Mouse (Mus musculus): ENCODE data around the gene Cyp11a1. TPM values are rescaled to one million over a fixed set of nuclear protein-coding genes. Genes with fewer than 3 reads are reported as not detected.

Cyp11a1 gene
- total RNA-seq, 1 experiment from 2014 or later, result not detected

DNA sequence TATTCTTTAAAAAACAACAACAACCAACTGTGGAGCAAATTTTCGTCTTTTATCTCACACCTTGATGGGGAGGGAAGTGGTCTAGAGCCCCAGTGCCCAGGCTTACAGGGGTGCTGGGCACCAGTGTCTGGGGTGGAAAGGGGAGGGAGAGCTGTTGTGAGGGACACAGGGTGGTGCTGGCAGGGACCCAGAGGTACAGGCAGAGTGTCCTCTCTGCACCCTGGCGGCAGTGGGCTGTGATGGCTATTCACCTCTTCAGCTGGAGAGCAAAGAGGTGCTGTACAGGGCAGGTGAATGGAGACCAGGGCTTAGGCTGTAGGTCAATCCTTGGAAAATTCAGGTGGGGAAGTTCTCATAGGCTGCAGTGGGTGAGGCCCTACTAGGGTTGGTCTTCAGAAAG lies 6.5 kb upstream of the Cyp11a1 start:
- ATAC-seq (replicated peaks; ENCODE audit: low read depth, poor library complexity, severe bottlenecking), result no peak

DNA sequence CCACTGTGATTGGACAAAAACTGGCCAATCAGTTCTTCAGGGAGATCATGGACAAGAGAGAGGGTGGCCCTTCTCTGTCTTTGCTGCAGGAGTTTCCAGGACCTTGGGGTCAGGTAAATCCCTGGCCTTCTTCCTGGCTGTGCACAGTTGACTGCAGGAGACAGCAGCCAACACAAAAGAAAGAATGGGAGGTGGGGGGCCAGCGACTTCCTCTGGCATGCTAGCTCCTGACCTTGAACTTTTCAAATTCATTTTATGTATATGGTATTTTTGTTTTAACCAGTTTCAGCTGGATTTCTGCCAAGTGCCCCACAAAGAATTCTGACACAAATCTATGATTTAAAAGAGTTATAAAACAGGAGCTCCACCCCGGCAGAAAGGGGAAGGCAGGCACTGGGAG lies 2.9 kb upstream of the Cyp11a1 start:
- ATAC-seq (replicated peaks; ENCODE audit: low read depth, poor library complexity, severe bottlenecking), result no peak

DNA sequence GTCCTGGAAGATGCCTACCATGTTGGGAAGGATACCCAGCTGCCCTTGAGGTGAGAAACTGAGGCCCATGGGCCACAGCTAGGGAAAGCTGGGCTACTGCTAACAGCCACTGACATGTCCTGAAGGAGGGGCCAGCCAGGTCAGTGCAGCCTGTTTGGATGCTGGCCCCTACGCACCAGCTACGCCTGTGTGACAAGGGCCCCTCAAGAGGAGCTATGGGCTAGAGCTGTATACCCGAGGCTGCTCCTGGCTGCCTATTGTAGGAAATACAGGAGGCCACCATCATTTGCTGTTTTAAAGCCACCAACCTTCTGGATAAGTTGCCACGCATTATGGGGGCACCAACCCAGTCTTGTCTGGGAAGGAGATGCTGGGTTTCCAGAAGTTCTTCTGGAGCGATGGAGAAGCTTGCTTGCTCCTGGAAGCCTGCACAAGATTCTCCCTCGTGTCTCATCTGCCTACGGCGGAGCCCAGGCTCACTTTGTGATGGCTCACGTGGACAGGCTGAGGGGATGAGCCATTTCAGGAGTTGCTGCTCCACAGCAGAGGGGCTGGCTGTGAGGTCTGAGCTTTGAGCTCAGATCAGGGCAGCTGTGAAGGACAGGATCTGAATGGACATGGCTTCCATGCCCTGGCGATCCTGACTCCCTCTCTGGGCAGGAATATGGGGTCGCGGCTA lies 2.3 kb downstream of the Cyp11a1 start:
- ATAC-seq (replicated peaks; ENCODE audit: low read depth, poor library complexity, severe bottlenecking), result no peak

DNA sequence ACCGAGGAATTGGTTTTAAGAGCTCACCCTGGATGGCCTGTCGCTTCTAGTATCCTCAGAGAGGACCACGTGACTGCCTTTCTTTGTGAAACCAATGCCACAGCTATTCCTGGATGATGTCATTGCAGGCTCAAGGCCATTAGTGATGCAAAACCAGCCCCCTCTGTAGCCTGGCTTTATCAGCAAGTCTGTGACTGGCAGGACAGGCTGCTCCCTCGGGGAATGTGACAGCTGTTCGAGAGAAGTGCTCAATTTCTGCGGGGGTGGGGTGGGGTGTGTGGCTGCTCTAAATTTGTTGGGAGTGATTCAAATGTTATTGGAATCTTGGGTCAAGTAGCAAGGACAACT lies 2.8 kb downstream of the Cyp11a1 start:
- ATAC-seq (replicated peaks; ENCODE audit: low read depth, poor library complexity, severe bottlenecking), result no peak

DNA sequence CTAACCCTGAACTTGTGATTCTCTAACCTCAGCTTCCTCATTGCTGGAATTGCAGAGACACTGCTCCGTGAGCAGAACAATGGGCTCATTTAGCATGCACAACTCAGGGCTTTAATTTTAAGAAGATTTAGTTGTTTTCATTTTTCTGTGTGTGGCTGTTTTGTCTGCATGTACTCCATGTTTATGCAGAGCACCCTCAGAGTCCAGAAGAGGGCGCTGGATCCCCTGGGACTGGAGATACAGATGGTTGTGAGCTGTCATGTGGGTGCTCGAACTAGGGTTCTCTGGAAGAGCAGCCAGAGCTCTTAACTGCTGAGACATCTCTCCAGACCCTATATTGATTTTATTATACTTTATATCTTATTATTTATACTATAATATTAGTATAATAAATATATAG lies 3.4 kb downstream of the Cyp11a1 start:
- no peak for ATAC-seq (replicated peaks; ENCODE audit: low read depth, poor library complexity, severe bottlenecking)

DNA sequence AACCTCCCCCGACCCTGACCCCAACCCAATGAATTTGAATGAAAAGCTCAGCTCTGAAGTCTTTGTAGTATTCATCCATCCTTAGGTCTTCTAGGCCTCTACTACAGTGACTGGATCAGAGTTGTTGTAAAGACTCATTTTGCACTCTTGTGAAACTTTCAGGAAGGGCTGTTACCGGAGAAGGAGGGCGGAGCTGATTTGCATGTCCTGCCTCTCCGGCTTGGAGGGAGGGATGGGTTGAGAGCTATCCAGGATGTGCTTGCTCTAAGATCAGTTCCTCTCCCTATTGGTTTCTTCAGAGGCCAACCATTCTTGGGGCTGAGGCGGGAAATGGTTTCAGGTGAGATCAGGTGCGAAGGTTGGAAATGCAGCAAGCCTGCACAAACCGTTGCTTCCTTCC lies 4.8 kb downstream of the Cyp11a1 start:
- ATAC-seq (replicated peaks; ENCODE audit: low read depth, poor library complexity, severe bottlenecking), result 0 out of 2 replicates have a peak, but pooled peaks have one; percentile 41

DNA sequence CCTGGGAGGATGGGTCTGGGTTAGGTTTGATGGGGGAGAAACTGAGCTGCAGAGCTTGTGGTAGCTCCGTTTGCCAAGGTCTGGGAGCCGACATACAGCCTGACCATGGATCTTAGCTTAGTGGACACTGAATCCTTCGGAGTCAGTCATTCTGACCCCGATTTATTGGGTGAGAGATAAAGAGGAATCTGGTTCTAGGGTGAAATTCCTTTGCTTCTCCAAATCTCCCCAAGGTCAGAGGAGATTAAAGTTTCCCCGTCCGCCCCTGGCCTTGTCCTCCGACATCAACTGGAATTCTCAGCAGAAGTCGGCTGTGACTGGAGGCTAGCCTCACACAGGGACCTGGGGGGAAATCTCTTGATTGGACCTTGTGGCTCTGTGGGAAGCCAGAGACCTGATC lies 5.3 kb downstream of the Cyp11a1 start:
- no peak for ATAC-seq (replicated peaks; ENCODE audit: low read depth, poor library complexity, severe bottlenecking)

DNA sequence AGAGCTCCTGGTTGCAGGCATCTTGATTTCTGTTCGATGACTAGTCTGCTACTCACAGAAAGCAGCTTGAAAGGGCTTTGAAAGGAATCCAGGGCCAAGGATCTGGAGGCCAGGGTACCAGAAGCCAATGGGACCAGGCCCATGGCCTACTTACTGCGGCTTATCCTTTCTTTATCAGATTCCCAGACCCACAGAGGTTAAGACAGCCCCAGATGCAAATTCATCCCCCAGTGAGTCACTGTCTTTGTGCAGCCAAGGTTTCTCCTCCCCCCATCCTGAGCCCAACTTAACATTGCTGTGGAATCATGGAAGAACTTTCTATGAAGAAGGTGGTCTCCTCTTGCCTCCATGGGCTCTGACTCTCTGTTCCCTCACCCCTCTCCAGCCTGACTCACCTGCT lies 6.3 kb downstream of the Cyp11a1 start:
- no peak for ATAC-seq (replicated peaks; ENCODE audit: low read depth, poor library complexity, severe bottlenecking)

DNA sequence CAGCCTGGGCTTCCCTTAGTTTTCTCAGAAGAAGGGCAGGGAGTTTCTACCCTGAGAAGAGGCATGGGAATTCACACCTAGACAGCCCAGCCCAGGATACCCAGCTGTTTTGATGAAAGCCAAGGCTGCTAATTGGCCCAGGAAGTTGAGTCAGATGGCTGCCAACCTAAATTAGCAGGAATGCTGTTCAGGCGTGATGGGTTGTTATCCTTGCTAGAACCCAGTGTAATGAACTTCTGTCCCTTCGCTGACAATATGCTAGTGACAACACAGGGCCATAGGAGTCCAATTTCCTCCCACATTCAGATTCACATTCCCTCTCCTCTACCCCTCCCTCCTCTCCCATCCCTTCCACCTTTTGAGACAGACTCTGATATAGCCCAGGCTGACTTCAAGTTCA lies 6.7 kb downstream of the Cyp11a1 start:
- no peak for ATAC-seq (replicated peaks; ENCODE audit: low read depth, poor library complexity, severe bottlenecking)

DNA sequence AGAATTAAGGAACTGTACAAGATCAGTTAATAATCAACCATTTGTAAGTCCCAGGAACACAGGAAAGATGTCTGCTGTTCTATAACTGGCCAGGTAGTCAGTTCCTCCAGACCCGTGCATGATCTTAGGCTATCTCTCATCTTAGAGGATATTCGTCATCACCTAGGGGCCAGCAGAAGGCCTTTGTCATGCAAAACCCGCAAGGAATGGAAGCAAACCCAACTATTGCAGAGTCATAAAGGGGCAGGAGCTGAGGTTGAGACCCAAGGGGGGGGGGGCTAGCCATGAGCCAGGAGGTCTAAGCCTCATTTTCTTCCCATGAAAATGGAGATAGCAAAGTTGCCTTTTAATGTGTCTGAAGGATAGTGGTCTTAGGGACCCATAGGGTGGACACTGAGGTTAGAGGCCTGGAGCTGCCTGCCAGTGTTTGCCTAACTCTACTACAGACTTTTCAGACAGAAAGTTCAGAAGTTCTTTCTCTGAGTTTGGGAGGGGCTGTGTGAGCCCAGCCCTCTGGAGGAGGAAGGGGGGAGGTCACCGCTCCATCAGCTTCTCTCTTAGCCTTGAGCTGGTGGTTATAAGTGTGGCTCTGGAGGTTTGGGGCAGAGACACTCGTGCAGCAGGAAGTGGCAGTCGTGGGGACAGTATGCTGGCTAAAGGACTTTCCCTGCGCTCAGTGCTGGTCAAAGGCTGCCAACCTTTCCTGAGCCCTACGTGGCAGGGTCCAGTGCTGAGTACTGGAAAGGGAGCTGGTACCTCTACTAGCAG lies 8.4 kb downstream of the Cyp11a1 start:
- ATAC-seq (replicated peaks; ENCODE audit: low read depth, poor library complexity, severe bottlenecking), result peak; percentile 68

DNA sequence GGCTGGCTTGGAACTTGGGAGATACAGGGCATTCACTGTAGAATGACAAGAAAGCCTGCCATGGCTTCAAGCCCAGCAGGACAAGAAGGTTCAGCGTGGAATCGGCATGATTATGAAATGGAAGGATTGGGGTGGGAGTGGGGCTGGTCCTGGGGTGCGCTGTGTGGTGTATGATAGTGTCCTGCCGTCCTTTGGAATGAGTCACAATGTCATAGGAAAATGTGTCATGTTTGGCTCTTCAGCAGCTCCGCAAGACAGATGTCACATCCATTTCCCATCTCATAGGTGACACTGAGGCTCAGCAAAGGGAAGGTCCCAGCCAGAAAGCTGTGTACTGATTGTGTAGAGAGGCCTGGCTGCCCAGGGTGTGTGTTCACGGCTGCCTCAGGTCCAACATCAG lies 9.6 kb downstream of the Cyp11a1 start:
- ATAC-seq (replicated peaks; ENCODE audit: low read depth, poor library complexity, severe bottlenecking), result no peak

DNA sequence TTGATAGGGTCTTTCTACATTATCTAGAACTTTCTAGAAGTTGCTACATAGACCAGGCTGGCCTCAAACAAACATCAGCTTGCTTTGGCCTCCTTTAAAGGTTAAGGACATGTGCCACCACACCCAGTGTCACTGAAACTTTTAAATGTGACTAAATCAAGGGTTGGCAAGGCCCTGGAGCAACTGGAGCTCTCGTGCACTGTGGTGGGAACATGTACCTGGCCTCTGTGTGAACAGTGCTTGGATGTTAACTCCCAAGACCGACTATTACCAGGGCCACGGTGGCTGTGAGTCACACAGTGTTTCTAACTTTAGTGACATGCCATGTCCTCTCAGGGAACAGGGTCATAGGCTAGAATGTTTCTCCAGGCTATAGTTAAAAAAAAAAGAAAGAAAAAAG lies 10.8 kb downstream of the Cyp11a1 start:
- ATAC-seq (replicated peaks; ENCODE audit: low read depth, poor library complexity, severe bottlenecking), result no peak

DNA sequence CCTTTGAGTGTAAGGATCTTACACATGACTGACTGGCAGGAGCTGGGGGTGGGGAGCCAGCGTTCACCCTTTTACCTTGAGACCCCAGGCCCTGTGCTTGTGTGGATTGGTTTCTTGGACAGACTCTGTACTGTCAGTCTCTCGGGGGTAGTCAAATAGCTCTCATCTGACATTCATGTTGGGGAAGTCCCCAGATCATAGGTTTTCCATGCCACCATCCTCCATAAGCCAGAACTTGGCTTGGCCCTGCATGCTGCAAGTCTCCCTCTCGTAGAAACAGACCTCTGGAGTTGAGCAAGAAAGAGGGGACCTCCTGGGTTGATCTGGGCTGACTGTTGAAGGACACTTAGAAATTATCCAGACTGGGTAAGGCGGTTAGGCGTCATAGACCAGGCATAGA lies 12.2 kb downstream of the Cyp11a1 start:
- ATAC-seq (replicated peaks; ENCODE audit: low read depth, poor library complexity, severe bottlenecking), result no peak

DNA sequence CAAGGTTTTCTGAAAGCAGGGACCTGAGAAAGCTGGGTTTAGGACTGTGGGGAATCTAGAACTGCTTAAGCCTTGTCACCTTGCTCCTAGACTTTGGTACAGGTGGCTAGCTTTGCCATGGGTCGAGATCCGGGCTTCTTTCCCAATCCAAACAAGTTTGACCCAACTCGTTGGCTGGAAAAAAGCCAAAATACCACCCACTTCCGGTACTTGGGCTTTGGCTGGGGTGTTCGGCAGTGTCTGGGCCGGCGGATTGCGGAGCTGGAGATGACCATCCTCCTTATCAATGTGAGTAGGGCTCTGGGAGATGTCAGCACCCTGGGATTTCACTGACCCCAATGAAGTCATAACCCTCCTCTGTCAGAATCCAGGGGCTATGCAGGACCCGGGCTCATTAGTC lies 19.8 kb downstream of the Cyp11a1 start:
- no peak for ATAC-seq (replicated peaks; ENCODE audit: low read depth, poor library complexity, severe bottlenecking)

DNA sequence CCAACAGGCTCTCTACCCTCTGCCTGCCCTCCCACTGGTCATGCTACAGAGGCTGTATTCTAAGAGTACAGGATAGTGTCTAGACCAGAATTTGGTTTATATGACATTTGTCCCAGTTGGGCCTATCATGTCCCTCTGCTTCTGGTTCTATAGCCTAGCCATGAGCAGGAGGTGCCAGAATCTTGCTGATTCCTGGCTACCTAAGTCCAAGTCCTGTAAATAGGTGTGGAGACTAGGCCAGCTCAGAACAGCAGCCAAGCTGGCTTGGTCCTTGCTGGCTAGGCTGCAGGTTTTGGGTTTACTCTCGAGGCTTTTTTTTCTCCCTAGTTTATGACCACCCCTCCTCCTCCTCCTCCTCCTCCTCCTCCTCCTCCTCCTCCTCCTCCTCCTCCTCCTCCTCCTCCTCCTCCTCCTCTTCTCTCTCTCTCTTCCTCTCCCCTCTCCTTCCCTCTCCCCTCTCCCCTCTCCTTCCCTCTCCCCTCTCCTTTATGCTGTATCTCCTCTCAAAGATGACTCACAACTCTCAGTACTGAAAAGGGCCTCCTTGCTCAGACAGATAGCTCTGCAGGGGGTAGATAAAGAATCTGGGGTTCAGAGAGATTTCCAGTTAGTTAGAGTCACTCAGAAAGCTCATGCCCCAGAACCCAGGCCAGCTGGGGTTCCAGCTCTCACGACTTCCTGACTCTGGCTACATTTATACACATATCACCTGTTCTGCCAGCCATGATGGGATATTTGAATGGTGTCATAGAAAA lies 21.4 kb downstream of the Cyp11a1 start:
- ATAC-seq (replicated peaks; ENCODE audit: low read depth, poor library complexity, severe bottlenecking), result no peak

DNA sequence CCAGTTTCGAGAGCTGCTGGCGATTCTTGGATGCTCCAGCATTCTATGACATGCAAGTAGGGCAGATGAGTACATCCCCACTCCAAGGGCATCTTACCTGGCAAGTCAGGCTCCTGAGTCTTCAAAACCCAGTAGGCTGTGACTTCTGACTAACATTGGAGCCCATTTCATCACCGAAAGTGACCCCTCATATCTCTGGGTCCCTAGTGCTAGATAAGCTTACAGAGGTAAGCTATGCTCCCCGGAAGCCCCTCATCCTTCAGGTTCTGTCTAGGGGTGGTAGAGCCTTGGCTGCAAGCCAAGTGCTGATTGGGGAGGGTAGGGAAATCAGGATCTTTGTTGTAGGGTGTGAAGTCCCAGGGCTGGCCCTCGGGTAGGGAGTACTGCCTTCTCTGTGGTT lies 22.6 kb downstream of the Cyp11a1 start:
- no peak for ATAC-seq (replicated peaks; ENCODE audit: low read depth, poor library complexity, severe bottlenecking)

DNA sequence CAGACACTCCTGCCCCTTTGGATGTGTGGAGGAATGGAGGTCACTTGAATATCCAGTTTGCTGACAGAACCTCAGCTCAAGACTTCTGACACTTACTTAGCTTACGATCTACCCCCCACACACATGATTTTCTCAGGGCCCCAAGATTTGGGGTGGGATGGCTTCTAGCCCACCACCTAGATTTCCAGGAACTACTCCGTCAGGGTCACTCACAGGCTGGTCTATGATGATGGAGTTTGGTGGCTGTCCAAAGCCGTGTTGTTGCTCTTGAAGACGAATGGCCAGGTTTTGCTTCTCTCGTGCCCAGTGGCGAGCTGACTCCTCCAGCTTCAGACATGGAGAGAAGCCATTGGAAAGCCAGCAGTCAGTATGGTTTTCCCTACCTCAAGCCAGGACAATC lies 23.4 kb downstream of the Cyp11a1 start:
- no peak for ATAC-seq (replicated peaks; ENCODE audit: low read depth, poor library complexity, severe bottlenecking)

DNA sequence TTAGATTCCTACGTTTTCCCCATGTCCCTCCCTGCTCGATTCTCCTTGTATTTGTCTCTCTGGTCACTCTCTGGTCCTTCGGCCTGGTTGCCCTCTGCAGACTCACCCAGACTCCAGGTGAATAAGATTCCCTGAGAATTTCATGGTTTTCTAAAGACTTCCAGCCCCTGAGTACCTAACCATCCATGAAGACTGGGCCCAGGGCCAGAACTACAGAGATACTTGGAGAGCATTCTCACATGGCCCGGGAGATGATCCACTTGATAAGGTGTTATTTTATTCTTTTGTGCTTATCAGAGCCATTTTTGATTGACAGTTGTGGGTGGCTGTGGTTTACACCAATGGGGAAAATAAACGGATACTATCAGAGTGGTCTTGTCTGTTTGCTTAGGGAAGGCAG lies 25.7 kb downstream of the Cyp11a1 start:
- no peak for ATAC-seq (replicated peaks; ENCODE audit: low read depth, poor library complexity, severe bottlenecking)

DNA sequence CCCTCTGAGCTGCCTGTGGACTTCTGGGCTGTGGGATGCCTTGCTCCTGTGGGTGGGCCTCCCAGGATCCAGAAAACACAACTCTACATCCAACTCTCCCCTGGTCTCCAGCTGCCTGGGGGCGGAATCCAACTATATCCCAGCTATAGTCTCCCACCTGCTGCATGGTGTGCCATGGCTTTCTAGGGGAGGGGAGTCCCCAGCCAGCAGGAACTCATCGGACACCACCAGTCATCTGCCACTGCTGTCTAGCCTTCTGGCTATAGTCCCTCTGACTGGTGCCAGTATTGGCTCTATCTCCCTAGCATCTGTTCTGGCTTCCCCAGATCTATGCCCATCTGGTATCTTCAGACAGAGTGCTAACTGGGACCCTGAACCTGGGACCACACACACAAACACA lies 29.3 kb downstream of the Cyp11a1 start:
- no peak for ATAC-seq (replicated peaks; ENCODE audit: low read depth, poor library complexity, severe bottlenecking)

DNA sequence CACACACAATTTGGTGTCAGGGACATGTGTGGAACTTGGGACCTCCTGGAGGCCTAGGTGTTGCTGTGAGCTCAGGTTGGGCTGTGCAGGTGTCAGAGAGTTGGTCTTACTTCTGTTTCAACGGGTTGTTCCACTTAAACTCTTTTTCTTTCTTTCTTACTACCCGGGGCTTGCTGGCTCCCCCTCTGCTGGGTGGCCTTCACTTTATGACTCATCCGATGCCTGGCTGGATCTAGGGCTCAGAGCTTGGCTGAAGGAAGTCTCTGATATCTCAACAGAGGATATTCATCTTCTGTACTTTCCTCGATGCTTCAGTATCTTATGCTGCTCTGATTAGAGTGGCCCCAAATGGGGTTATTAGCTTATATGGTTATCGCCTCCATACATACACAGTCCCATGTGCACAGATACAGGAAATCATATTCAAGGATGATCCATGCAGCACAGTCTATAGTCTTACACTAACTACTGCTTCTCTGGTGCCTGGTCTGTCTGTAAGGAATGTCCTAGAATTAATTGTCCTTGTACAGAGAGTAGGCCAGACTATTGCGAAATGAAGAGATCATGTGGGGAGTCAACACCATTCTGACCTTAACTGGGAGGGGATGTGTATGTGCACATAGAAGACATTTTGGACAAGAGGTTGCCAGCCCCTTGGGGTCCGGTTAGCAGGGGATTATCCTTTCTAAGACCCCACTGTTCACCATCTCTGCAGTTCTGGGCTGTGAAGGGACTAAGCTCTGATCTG lies 29.9 kb downstream of the Cyp11a1 start:
- no peak for ATAC-seq (replicated peaks; ENCODE audit: low read depth, poor library complexity, severe bottlenecking)

DNA sequence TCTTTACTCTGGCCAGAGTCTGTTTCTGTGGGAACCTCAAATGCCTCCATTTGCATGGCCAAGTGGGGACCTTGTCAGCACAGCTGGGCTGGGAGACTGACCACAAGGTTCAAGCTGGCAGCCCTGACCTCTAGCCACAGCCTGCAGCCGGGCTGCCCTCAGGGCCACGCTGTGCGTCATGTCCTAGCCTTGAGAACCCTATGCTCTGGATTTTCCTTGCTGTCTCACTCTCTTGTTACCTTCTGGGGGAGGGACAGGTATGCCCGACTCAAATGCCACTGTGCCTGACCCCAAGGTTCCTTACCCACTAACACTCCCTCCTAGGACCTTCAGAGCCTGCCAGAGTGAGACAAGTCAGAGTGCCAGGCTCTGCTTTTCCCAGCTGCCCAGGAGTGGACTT lies 30.8 kb downstream of the Cyp11a1 start:
- ATAC-seq (replicated peaks; ENCODE audit: low read depth, poor library complexity, severe bottlenecking), result no peak
